Mouse (Mus musculus): Measurements from ENCODE around the gene Atad5. TPM values are rescaled to one million over a fixed set of nuclear protein-coding genes. Genes with fewer than 3 reads are reported as not detected.

Gene Atad5
- total and polyA plus RNA-seq, 3 experiments = 17.1 to 66.9 (median 22.6) TPM

DNA sequence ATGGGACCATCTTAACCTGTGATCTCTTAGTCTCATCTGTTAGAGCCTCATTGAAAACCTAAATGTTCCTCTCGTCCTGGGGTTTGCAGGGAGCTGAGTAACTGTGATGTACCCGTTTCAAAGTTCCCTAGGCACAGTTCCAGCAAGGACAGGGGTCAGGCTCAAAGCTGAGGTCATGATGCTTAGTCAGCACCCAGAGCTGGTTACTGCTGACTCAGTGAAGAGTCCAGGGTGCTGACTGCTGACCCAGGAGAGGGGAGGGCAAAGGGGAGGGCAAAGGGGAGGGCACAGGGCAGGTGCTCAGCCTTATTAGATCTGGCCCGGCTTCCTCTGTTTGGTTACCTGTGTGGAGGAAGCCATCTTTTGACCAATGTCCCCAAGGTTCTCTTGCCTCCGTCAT, 82.7 kb downstream of the Atad5 start:
- H3K27me3 ChIP-seq (ENCODE audit: control insufficient read depth in 1 of 2, insufficient read depth in 2 of 2, low read length in 2 of 2) = no peaks in the 10 kb centered on the region
- no peaks in the 10 kb centered on the region for H3K79me2 ChIP-seq (ENCODE audit: control insufficient read depth, insufficient read depth, low read length, poor library complexity)
- TF ChIP-seq SIN3A (IDR thresholded peaks at IDR 0.05; ENCODE audit: low read length) = no peak
- no peak for TF ChIP-seq CHD1 (IDR thresholded peaks at IDR 0.05; ENCODE audit: low read depth, low read length)
- no peak for TF ChIP-seq MAZ (IDR thresholded peaks at IDR 0.05; ENCODE audit: low read depth, low read length)
- TF ChIP-seq E2F4 (IDR thresholded peaks at IDR 0.05; ENCODE audit: borderline replicate concordance, low read depth, low read length) = no peak
- TF ChIP-seq ETS1 (IDR thresholded peaks at IDR 0.05; ENCODE audit: low read depth, low read length) = no peak
- TF ChIP-seq TCF12 (IDR thresholded peaks at IDR 0.05; ENCODE audit: low read depth, low read length) = no peak
- no peak for TF ChIP-seq MAFK (IDR thresholded peaks at IDR 0.05; ENCODE audit: borderline replicate concordance, low read depth, low read length)
- no peak for TF ChIP-seq NRF1 (IDR thresholded peaks at IDR 0.05; ENCODE audit: insufficient read depth, low read depth, low read length, poor library complexity, severe bottlenecking)
- TF ChIP-seq CTCF (IDR thresholded peaks at IDR 0.05 in 2 of 3, conservative IDR thresholded peaks at IDR 0.05 in 1 of 3; ENCODE audit: control insufficient read depth in 1 of 3, insufficient read depth in 1 of 3, low read depth in 2 of 3, low read length in 3 of 3, poor library complexity in 1 of 3, severe bottlenecking in 1 of 3) = no peak
- TF ChIP-seq MXI1 (IDR thresholded peaks at IDR 0.05; ENCODE audit: low read depth, low read length) = no peak
- TF ChIP-seq POLR2AphosphoS2 (IDR thresholded peaks at IDR 0.05; ENCODE audit: low read length) = no peak
- no peak for TF ChIP-seq USF2 (IDR thresholded peaks at IDR 0.05; ENCODE audit: borderline replicate concordance in 1 of 2, insufficient read depth in 1 of 2, low read depth in 1 of 2, low read length in 2 of 2)
- TF ChIP-seq BHLHE40 (IDR thresholded peaks at IDR 0.05; ENCODE audit: borderline replicate concordance, low read depth, low read length) = no peak
- TF ChIP-seq GABPA (IDR thresholded peaks at IDR 0.05; ENCODE audit: low read depth, low read length) = no peak
- TF ChIP-seq NELFE (IDR thresholded peaks at IDR 0.05; ENCODE audit: low read depth, low read length) = no peak
- TF ChIP-seq POLR2AphosphoS5 (IDR thresholded peaks at IDR 0.05; ENCODE audit: borderline replicate concordance, low read depth, low read length) = no peak
- H3K4me1 ChIP-seq (ENCODE audit: control insufficient read depth in 1 of 2, insufficient read depth in 2 of 2, low read length in 2 of 2) = peaks cover 0 to 8% of the 10 kb centered on the region in 2 experiments; a peak in 2 of 4 replicates
- H3K4me3 ChIP-seq (ENCODE audit: control insufficient read depth in 1 of 2, insufficient read depth in 1 of 2, low read depth in 2 of 2, low read length in 2 of 2) = no peak overlapping the region
- no peak overlapping the region for H3K27ac ChIP-seq (ENCODE audit: control insufficient read depth, low read depth, low read length)
- DNase-seq (ENCODE audit: low read depth, low spot score) = no peak
- no peaks in the 10 kb centered on the region for H3K36me3 ChIP-seq (ENCODE audit: control insufficient read depth in 1 of 2, insufficient read depth in 2 of 2, low read length in 2 of 2)
- no peaks in the 10 kb centered on the region for H3K9me3 ChIP-seq (replicated peaks; ENCODE audit: insufficient read depth, low read length)
- no peak overlapping the region for H3K9ac ChIP-seq (ENCODE audit: control insufficient read depth, low read depth, low read length, poor library complexity, severe bottlenecking)

DNA sequence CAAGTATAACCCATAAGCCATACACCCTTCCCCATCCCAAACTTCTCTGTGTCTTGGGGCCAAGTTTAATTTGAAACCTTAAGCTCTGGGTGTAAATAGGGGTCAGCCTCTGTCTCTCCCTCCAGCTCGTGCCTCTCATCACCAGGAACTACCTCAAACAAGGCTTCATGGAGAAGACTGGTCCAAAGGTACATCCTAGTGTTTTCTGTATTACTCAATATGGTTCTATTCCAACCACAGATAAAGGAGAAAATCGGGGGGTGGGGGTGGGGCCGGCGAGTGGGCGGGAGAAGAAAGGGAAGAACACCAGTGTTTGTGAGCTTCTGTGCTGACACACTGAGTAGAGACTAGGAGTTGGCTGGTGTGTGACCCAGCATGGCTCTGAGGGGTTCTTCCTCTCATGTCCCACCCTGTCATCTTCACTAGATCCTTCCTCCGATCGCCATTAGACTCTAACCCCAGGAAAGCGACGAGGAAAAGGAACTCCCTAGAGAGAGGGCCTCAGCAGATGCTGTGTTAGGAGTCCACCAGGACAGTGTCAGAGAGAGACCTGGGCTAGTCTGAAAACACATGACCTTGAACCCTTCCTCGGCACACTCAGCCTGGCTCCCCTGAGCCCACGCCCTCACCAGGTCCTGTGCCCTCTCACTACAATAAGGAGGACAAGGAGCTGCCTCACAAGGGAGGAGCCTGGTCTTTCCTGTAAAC, 84.9 kb downstream of the Atad5 start:
- Histone ChIP-seq H3K36me3 (ENCODE audit: control insufficient read depth in 1 of 2, insufficient read depth in 2 of 2, low read length in 2 of 2) (no peaks in the 10 kb centered on the region), H3K27me3 (ENCODE audit: control insufficient read depth in 1 of 2, insufficient read depth in 2 of 2, low read length in 2 of 2) (no peaks in the 10 kb centered on the region), H3K27ac (ENCODE audit: control insufficient read depth, low read depth, low read length) (no peak overlapping the region), H3K79me2 (ENCODE audit: control insufficient read depth, insufficient read depth, low read length, poor library complexity) (no peaks in the 10 kb centered on the region), H3K4me3 (ENCODE audit: control insufficient read depth in 1 of 2, insufficient read depth in 1 of 2, low read depth in 2 of 2, low read length in 2 of 2) (peak overlapping the region; percentile 14 to 23; a peak in 1 of 4 replicates), H3K9me3 (replicated peaks; ENCODE audit: insufficient read depth, low read length) (no peaks in the 10 kb centered on the region), H3K4me1 (ENCODE audit: control insufficient read depth in 1 of 2, insufficient read depth in 2 of 2, low read length in 2 of 2) (peaks cover 0 to 8% of the 10 kb centered on the region in 2 experiments; a peak in 2 of 4 replicates), H3K9ac (ENCODE audit: control insufficient read depth, low read depth, low read length, poor library complexity, severe bottlenecking) (peak overlapping the region; percentile 25)
- DNase-seq (ENCODE audit: low read depth, low spot score) = no peak
- no peak for TF ChIP-seq ZKSCAN1 (IDR thresholded peaks at IDR 0.05; ENCODE audit: low read depth, low read length)
- no peak for TF ChIP-seq CHD1 (IDR thresholded peaks at IDR 0.05; ENCODE audit: low read depth, low read length)
- no peak for TF ChIP-seq MAFK (IDR thresholded peaks at IDR 0.05; ENCODE audit: borderline replicate concordance, low read depth, low read length)
- TF ChIP-seq EP300 (IDR thresholded peaks at IDR 0.05; ENCODE audit: low read depth in 1 of 2, low read length in 2 of 2) = no peak
- no peak for TF ChIP-seq ETS1 (IDR thresholded peaks at IDR 0.05; ENCODE audit: low read depth, low read length)
- no peak for TF ChIP-seq MXI1 (IDR thresholded peaks at IDR 0.05; ENCODE audit: low read depth, low read length)
- TF ChIP-seq RCOR1 (IDR thresholded peaks at IDR 0.05; ENCODE audit: low read depth, low read length) = no peak
- no peak for TF ChIP-seq MEF2A (IDR thresholded peaks at IDR 0.05; ENCODE audit: extremely low read depth, insufficient replicate concordance, low read depth, low read length, poor library complexity, severe bottlenecking)
- TF ChIP-seq CHD2 (IDR thresholded peaks at IDR 0.05; ENCODE audit: low read length) = no peak
- TF ChIP-seq USF2 (IDR thresholded peaks at IDR 0.05; ENCODE audit: borderline replicate concordance in 1 of 2, insufficient read depth in 1 of 2, low read depth in 1 of 2, low read length in 2 of 2) = no peak
- TF ChIP-seq E2F4 (IDR thresholded peaks at IDR 0.05; ENCODE audit: borderline replicate concordance, low read depth, low read length) = no peak
- TF ChIP-seq SIN3A (IDR thresholded peaks at IDR 0.05; ENCODE audit: low read length) = no peak
- no peak for TF ChIP-seq SMC3 (IDR thresholded peaks at IDR 0.05; ENCODE audit: low read depth, low read length)
- TF ChIP-seq MAZ (IDR thresholded peaks at IDR 0.05; ENCODE audit: low read depth, low read length) = no peak
